Mouse (Mus musculus): Measurements from ENCODE around the gene Pigr.

- TF ChIP-seq TAL1 (IDR thresholded peaks at IDR 0.05; ENCODE audit: low read length), result no peak
- no peak for TF ChIP-seq GATA1 (IDR thresholded peaks at IDR 0.05; ENCODE audit: low read length)
Measured at GRCm38 (mm10) chr1:130864741-130865140, 38.3 kb downstream of the Pigr start.

Data from erythroblast, embryonic 14.5 days (primary cell).